Mouse (Mus musculus) lung, postnatal 0 days (tissue): ENCODE measurements around the gene Wfikkn1.
A peak's percentile ranks its signal among the peaks of the same experiment; 100 is the strongest.

ENCODE experiments used
- CTCF ChIP-seq: IDR thresholded peaks from 2 replicates; pipeline ENCODE4 v1.5.1; 2016; ENCODE audit warnings: antibody characterized with exemption, mild to moderate bottlenecking
- EP300 ChIP-seq: IDR thresholded peaks from 2 replicates; pipeline ENCODE4 v1.6.1; 2016; ENCODE audit warnings: antibody characterized with exemption, mild to moderate bottlenecking, control low read depth

GRCm38 (mm10) chr17:25874721-25875170 is 5.9 kb downstream of the Wfikkn1 start, which contains the start of gene Mettl26:
- TF ChIP-seq CTCF (peak; percentile 46), EP300 (no peak)
